Comparison of ENCODE assay signal across 26 mouse cellular contexts in genomic region chr5:119641714-119642113, GRCm38 (mm10). TPM values are rescaled to one million over a fixed set of nuclear protein-coding genes. Genes with fewer than 3 reads are reported as not detected.
DNase-seq lines count a peak whose midpoint lies in the region; ATAC-seq and TF ChIP-seq lines count a peak whose summit lies in the region.
"Had no signal": no experiment of that assay in that cellular context is flagged by ENCODE, and none has a peak within 500 bp of the region (broad histone marks: within the 10 kb centered on the region; RNA-seq: fewer than 3 reads in every experiment).

No protein-coding gene starts in this region.

- TF ChIP-seq CTCF in E14TG2a.4 (conservative IDR thresholded peaks at IDR 0.05; ENCODE audit: low read length): no peak

- peak; percentile 56 for DNase-seq in embryo, embryonic 10 days (ENCODE audit: low spot score)
- no peak for DNase-seq in embryo, embryonic 9.5 days (ENCODE audit: extremely low spot score)
- no peak for DNase-seq in kidney, postnatal 14 days
- peak; percentile 65 for DNase-seq in mesoderm, embryonic 11.5 days (ENCODE audit: low read depth, low spot score)
- DNase-seq in left cerebral cortex, postnatal 36 days (ENCODE audit: low spot score in 2 of 2): no peak
- DNase-seq: cerebellum, adult 9-10 months; heart, adult 11 months; heart, postnatal 10 days; kidney, adult 11 months; layer of hippocampus, adult 9-11 months; liver, postnatal 0 days; lung, postnatal 14 days; retina, postnatal 1 day; right cerebral cortex, postnatal 25 days; spleen, adult 18-20 months had no signal

- H3K9me3 ChIP-seq in kidney, embryonic 15.5 days (replicated peaks): no peaks in the 10 kb centered on the region
- H3K9me3 ChIP-seq in E14TG2a.4 (ENCODE audit: low read length): no peaks in the 10 kb centered on the region
- H3K9me3 ChIP-seq: embryonic facial prominence, embryonic 15.5 days; heart, embryonic 12.5 days; hindbrain, embryonic 12.5 days; midbrain, embryonic 12.5 days had no signal

- no peak overlapping the region for H3K4me3 ChIP-seq in kidney, embryonic 15.5 days (replicated peaks)
- peak overlapping the region; percentile 32 for H3K4me3 ChIP-seq in E14TG2a.4 (replicated peaks; ENCODE audit: low read length)
- H3K4me3 ChIP-seq: embryonic facial prominence, embryonic 15.5 days; heart, embryonic 12.5 days; hindbrain, embryonic 12.5 days; midbrain, embryonic 12.5 days had no signal

- no peak overlapping the region for H3K4me2 ChIP-seq in kidney, embryonic 15.5 days
- H3K4me2 ChIP-seq: embryonic facial prominence, embryonic 15.5 days; heart, embryonic 12.5 days; hindbrain, embryonic 12.5 days; midbrain, embryonic 12.5 days had no signal

- ATAC-seq in kidney, embryonic 15.5 days (replicated peaks; ENCODE audit: low FRiP score): no peak
- ATAC-seq: forebrain, embryonic 14.5 days; liver, postnatal 0 days; Patski had no signal

- intact Hi-C loops in left cerebral cortex, postnatal 36 days (cut with DNase I): no loop called here

- no peak overlapping the region for H3K9ac ChIP-seq in kidney, embryonic 15.5 days
- H3K9ac ChIP-seq: embryonic facial prominence, embryonic 15.5 days; heart, embryonic 12.5 days; hindbrain, embryonic 12.5 days; liver, postnatal 0 days; midbrain, embryonic 12.5 days had no signal

- H3K4me1 ChIP-seq in kidney, embryonic 15.5 days: peaks cover 32% of the 10 kb centered on the region
- H3K4me1 ChIP-seq in E14TG2a.4 (replicated peaks; ENCODE audit: low read depth, low read length): peaks cover 34% of the 10 kb centered on the region
- H3K4me1 ChIP-seq: hindbrain, embryonic 12.5 days; midbrain, embryonic 12.5 days had no signal

- WGBS in kidney, embryonic 15.5 days: 18% methylated on average over 3 of the region's 3 CpGs

- H3K36me3 ChIP-seq in kidney, embryonic 15.5 days: no peaks in the 10 kb centered on the region
- H3K36me3 ChIP-seq in E14TG2a.4 (ENCODE audit: insufficient read depth, low read length): no peaks in the 10 kb centered on the region
- H3K36me3 ChIP-seq: embryonic facial prominence, embryonic 15.5 days; G1E; heart, embryonic 12.5 days; hindbrain, embryonic 12.5 days; midbrain, embryonic 12.5 days had no signal

- 0 out of 2 replicates have a peak overlapping the region, but pooled peaks have one; percentile 41 for H3K27ac ChIP-seq in kidney, embryonic 15.5 days
- H3K27ac ChIP-seq: embryonic facial prominence, embryonic 15.5 days; hindbrain, embryonic 12.5 days; midbrain, embryonic 12.5 days had no signal

- peaks cover 30% of the 10 kb centered on the region for H3K27me3 ChIP-seq in kidney, embryonic 15.5 days
- peaks cover 21% of the 10 kb centered on the region; the same call in 1 of the 2 replicates for H3K27me3 ChIP-seq in E14TG2a.4 (ENCODE audit: insufficient read depth, low read length)

RNA-seq across cellular contexts. Expression of gene Tbx3, which starts 28.8 kb away (rescaled TPM):
- 51.1 and 54.4 TPM in 2 replicates for polyA plus RNA-seq in kidney, embryonic 15.5 days (2015; fragmentation: Nextera tagmentation; extraction: Ambion mirVana)
- total RNA-seq in left cerebral cortex, postnatal 36 days (2021): 1 to 10 TPM; 4.3 to 4.9 TPM
- total RNA-seq: common myeloid progenitor, adult 5-6 weeks; megakaryocyte progenitor cell, adult 5-6 weeks had no signal
- polyA plus RNA-seq: G1E, Patski had no signal

Comparison
In these comparisons a context has a peak if more than half of its experiments do, and no peak if none do; other contexts are left out.
1. DNase-seq: peak in embryo, embryonic 10 days (single experiment) and mesoderm, embryonic 11.5 days (single experiment); none in embryo, embryonic 9.5 days (single experiment), kidney, postnatal 14 days (single experiment) and left cerebral cortex, postnatal 36 days (0 of 2).